Comparison of ENCODE assay signal across 8 mouse cellular contexts in genomic region chr3:108083904-108084407, GRCm38 (mm10). TPM values are rescaled to one million over a fixed set of nuclear protein-coding genes. Genes with fewer than 3 reads are reported as not detected.
DNase-seq lines count a peak whose midpoint lies in the region; ATAC-seq lines count a peak whose summit lies in the region.

No protein-coding gene starts in this region.

- no peak for ATAC-seq in kidney, embryonic 14.5 days (ENCODE audit: low FRiP score, low TSS enrichment)
- ATAC-seq in hindbrain, embryonic 11.5 days (ENCODE audit: low FRiP score): no peak
- no peak for ATAC-seq in midbrain, embryonic 13.5 days

- no peaks in the 10 kb centered on the region for H3K9me3 ChIP-seq in kidney, embryonic 14.5 days (ENCODE audit: control insufficient read depth, low read length)
- no peaks in the 10 kb centered on the region for H3K9me3 ChIP-seq in hindbrain, embryonic 11.5 days (ENCODE audit: control insufficient read depth, low read length)
- H3K9me3 ChIP-seq in midbrain, embryonic 13.5 days: no peaks in the 10 kb centered on the region

- H3K9ac ChIP-seq in kidney, embryonic 14.5 days (ENCODE audit: low read depth, low read length): peak overlapping the region; percentile 14; the same call in 1 of the 2 replicates
- no peak overlapping the region for H3K9ac ChIP-seq in hindbrain, embryonic 11.5 days (ENCODE audit: low read depth, low read length)
- H3K9ac ChIP-seq in midbrain, embryonic 13.5 days (replicated peaks): no peak overlapping the region

- 85% methylated on average over 4 of the region's 4 CpGs for WGBS in kidney, embryonic 14.5 days
- 85% methylated on average over 4 of the region's 4 CpGs for WGBS in hindbrain, embryonic 11.5 days
- 80% methylated on average over 4 of the region's 4 CpGs for WGBS in midbrain, embryonic 13.5 days

- peaks cover 23% of the 10 kb centered on the region for H3K36me3 ChIP-seq in kidney, embryonic 14.5 days (ENCODE audit: control insufficient read depth, insufficient read depth, low read length)
- no peaks in the 10 kb centered on the region for H3K36me3 ChIP-seq in hindbrain, embryonic 11.5 days (ENCODE audit: control insufficient read depth, insufficient read depth, low read length)
- peaks cover 18% of the 10 kb centered on the region for H3K36me3 ChIP-seq in midbrain, embryonic 13.5 days

- DNase-seq in kidney, adult 8-10 months: no peak
- peak; percentile 63 for DNase-seq in cerebellum, adult 9-10 months
- DNase-seq in hindbrain, embryonic 11.5 days (ENCODE audit: low spot score): no peak
- DNase-seq in right cerebral cortex, postnatal 36 days (ENCODE audit: low spot score in 2 of 2): no peak
- DNase-seq in embryo, embryonic 10 days (ENCODE audit: low spot score): no peak
- DNase-seq in urinary bladder, postnatal 14 days (ENCODE audit: low spot score): no peak

- no peaks in the 10 kb centered on the region for H3K27me3 ChIP-seq in kidney, embryonic 14.5 days (ENCODE audit: control insufficient read depth, insufficient read depth, low read length)
- H3K27me3 ChIP-seq in hindbrain, embryonic 11.5 days (ENCODE audit: control insufficient read depth, insufficient read depth, low read length): no peaks in the 10 kb centered on the region
- H3K27me3 ChIP-seq in midbrain, embryonic 13.5 days: no peaks in the 10 kb centered on the region

- H3K27ac ChIP-seq in kidney, embryonic 14.5 days (ENCODE audit: low read depth, low read length): no peak overlapping the region
- no peak overlapping the region for H3K27ac ChIP-seq in hindbrain, embryonic 11.5 days (ENCODE audit: low read depth, low read length)
- H3K27ac ChIP-seq in midbrain, embryonic 13.5 days: no peak overlapping the region; the same call in 1 of the 2 replicates

- H3K4me2 ChIP-seq in kidney, embryonic 14.5 days (replicated peaks; ENCODE audit: low read depth, low read length): peak overlapping the region; percentile 96
- H3K4me2 ChIP-seq in hindbrain, embryonic 11.5 days (replicated peaks; ENCODE audit: low read depth, low read length): 0 out of 2 replicates have a peak overlapping the region, but pooled peaks have one; percentile 11
- H3K4me2 ChIP-seq in midbrain, embryonic 13.5 days (replicated peaks): peak overlapping the region; percentile 99

- H3K4me1 ChIP-seq in kidney, embryonic 14.5 days (ENCODE audit: control insufficient read depth, insufficient read depth, low read length): peaks cover 32% of the 10 kb centered on the region
- H3K4me1 ChIP-seq in hindbrain, embryonic 11.5 days (replicated peaks; ENCODE audit: control insufficient read depth, insufficient read depth, low read length): peaks cover 8% of the 10 kb centered on the region
- H3K4me1 ChIP-seq in midbrain, embryonic 13.5 days (replicated peaks): peaks cover 58% of the 10 kb centered on the region

- no peak overlapping the region; the same call in 1 of the 2 replicates for H3K4me3 ChIP-seq in kidney, embryonic 14.5 days (ENCODE audit: low read length)
- no peak overlapping the region for H3K4me3 ChIP-seq in hindbrain, embryonic 11.5 days (ENCODE audit: low read depth, low read length)
- 0 out of 2 replicates have a peak overlapping the region, but pooled peaks have one; percentile 66 for H3K4me3 ChIP-seq in midbrain, embryonic 13.5 days (replicated peaks)

RNA-seq across cellular contexts. Expression of gene Ampd2, which starts 2.5 kb away (rescaled TPM):
- polyA plus RNA-seq in kidney, embryonic 14.5 days (2014; fragmentation: Nextera tagmentation; extraction: Ambion mirVana): 36.8 and 43.4 TPM in 2 replicates
- 32.1 and 32.6 TPM in 2 replicates for polyA plus RNA-seq in hindbrain, embryonic 11.5 days (2014; fragmentation: Nextera tagmentation; extraction: Ambion mirVana)
- polyA plus RNA-seq in midbrain, embryonic 13.5 days (2015; fragmentation: Nextera tagmentation; extraction: Ambion mirVana): 53.6 and 54.5 TPM in 2 replicates

RNA-seq across cellular contexts. Expression of gene Gnat2, which starts 8.6 kb away (rescaled TPM):
- 1.5 and 2.1 TPM in 2 replicates for polyA plus RNA-seq in kidney, embryonic 14.5 days (2014; fragmentation: Nextera tagmentation; extraction: Ambion mirVana)
- 0.62 and 0.89 TPM in 2 replicates for polyA plus RNA-seq in hindbrain, embryonic 11.5 days (2014; fragmentation: Nextera tagmentation; extraction: Ambion mirVana)
- 0.43 and 0.48 TPM in 2 replicates for polyA plus RNA-seq in midbrain, embryonic 13.5 days (2015; fragmentation: Nextera tagmentation; extraction: Ambion mirVana)

RNA-seq across cellular contexts. Expression of gene Gstm4, which starts 39.3 kb away (rescaled TPM):
- 17.2 and 18.4 TPM in 2 replicates for polyA plus RNA-seq in kidney, embryonic 14.5 days (2014; fragmentation: Nextera tagmentation; extraction: Ambion mirVana)
- polyA plus RNA-seq in hindbrain, embryonic 11.5 days (2014; fragmentation: Nextera tagmentation; extraction: Ambion mirVana): 11.4 and 12.9 TPM in 2 replicates
- polyA plus RNA-seq in midbrain, embryonic 13.5 days (2015; fragmentation: Nextera tagmentation; extraction: Ambion mirVana): 13.8 and 14.2 TPM in 2 replicates

Comparison
In these comparisons a context has a peak if more than half of its experiments do, and no peak if none do; other contexts are left out.
1. H3K4me2 ChIP-seq: peak in every context shown above with its lines; median percentile 99 in midbrain, embryonic 13.5 days; 96 in kidney, embryonic 14.5 days; 11 in hindbrain, embryonic 11.5 days.